9 mouse cellular contexts compared by ENCODE assay signal in the genomic region with DNA sequence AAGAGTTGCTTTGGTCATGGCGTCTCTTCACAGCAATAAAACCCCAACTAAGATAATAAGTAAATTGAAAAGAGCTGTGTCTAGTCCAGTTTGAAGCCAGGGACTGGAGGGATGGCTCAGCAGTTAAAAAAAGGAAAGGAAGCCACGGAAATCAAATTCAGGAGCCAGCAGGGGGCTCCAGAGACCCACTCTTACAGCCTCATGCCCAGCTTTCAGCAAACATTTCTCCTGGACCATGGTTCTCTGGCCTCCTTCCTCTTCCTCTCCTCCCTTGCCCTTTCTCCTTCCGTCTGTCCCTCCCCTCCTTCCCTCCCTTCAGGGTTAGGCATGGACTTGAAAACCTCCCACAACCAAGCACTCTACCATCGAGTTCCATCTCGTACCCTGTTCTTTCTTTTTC.
DNase-seq lines count a peak whose midpoint lies in the region; ATAC-seq and TF ChIP-seq lines count a peak whose summit lies in the region.
"Had no signal": no experiment of that assay in that cellular context is flagged by ENCODE, and none has a peak within 500 bp of the region (broad histone marks: within the 10 kb centered on the region; RNA-seq: fewer than 3 reads in every experiment).

No protein-coding gene starts in this region.

- no peak overlapping the region for H3K9ac ChIP-seq in limb, embryonic 14.5 days (ENCODE audit: low read depth, low read length, severe bottlenecking)
- H3K9ac ChIP-seq: embryonic facial prominence, embryonic 13.5 days had no signal

- no peak for TF ChIP-seq CTCF in thymus, adult 2 months (IDR thresholded peaks at IDR 0.05; ENCODE audit: borderline replicate concordance, control insufficient read depth, extremely low read depth, insufficient read depth, low read length, poor library complexity)

- H3K36me3 ChIP-seq in limb, embryonic 14.5 days (ENCODE audit: control insufficient read depth, insufficient read depth, low read length) = no peaks in the 10 kb centered on the region
- H3K36me3 ChIP-seq in thymus, adult 2 months (ENCODE audit: control insufficient read depth, insufficient read depth, low read length) = no peaks in the 10 kb centered on the region
- H3K36me3 ChIP-seq: embryonic facial prominence, embryonic 13.5 days had no signal

- no peak overlapping the region for H3K4me2 ChIP-seq in limb, embryonic 14.5 days (replicated peaks; ENCODE audit: low read depth, low read length, severe bottlenecking)
- H3K4me2 ChIP-seq: embryonic facial prominence, embryonic 13.5 days had no signal

- 48% methylated on average over 5 of the region's 5 CpGs for WGBS in limb, embryonic 14.5 days
- WGBS in thymus, adult 2 months = 67% methylated on average over 5 of the region's 5 CpGs

- no peak overlapping the region for H3K27ac ChIP-seq in limb, embryonic 14.5 days (replicated peaks; ENCODE audit: low read depth, low read length)
- no peak overlapping the region for H3K27ac ChIP-seq in thymus, adult 2 months (ENCODE audit: control insufficient read depth, insufficient read depth, low read length)
- H3K27ac ChIP-seq: embryonic facial prominence, embryonic 13.5 days had no signal

- H3K9me3 ChIP-seq in limb, embryonic 14.5 days (ENCODE audit: control insufficient read depth, low read length) = no peaks in the 10 kb centered on the region
- H3K9me3 ChIP-seq: embryonic facial prominence, embryonic 13.5 days had no signal

- peak; percentile 44 to 50 for DNase-seq in heart, postnatal 14 days
- DNase-seq in heart, postnatal 25 days (ENCODE audit: low spot score) = no peak
- peak; percentile 22 for DNase-seq in 416B (ENCODE audit: low read depth)
- peak; percentile 65 for DNase-seq in cerebellum, adult 9-11 months
- DNase-seq in kidney, postnatal 10 days = peak; percentile 74
- peak; percentile 68 for DNase-seq in limb, embryonic 14.5 days (ENCODE audit: low spot score)
- DNase-seq in thymus, adult 2 months = no peak

- H3K4me1 ChIP-seq in limb, embryonic 14.5 days (ENCODE audit: control insufficient read depth, insufficient read depth, low read length) = no peaks in the 10 kb centered on the region
- no peaks in the 10 kb centered on the region for H3K4me1 ChIP-seq in thymus, adult 2 months (replicated peaks; ENCODE audit: control insufficient read depth, insufficient read depth, low read length)
- H3K4me1 ChIP-seq: embryonic facial prominence, embryonic 13.5 days had no signal

- no peaks in the 10 kb centered on the region for H3K27me3 ChIP-seq in limb, embryonic 14.5 days (ENCODE audit: control insufficient read depth, insufficient read depth, low read length)
- H3K27me3 ChIP-seq in thymus, adult 2 months (ENCODE audit: control insufficient read depth, insufficient read depth, low read length) = no peaks in the 10 kb centered on the region
- H3K27me3 ChIP-seq: embryonic facial prominence, embryonic 13.5 days had no signal

- intact Hi-C loops in heart, postnatal 14 days (cut with DNase I) = loop anchor here (2.0 to 5.0 kb wide), 2 partner anchors 145 to 568 kb away; no protein-coding TSS in a partner anchor
- intact Hi-C loops in heart, postnatal 25 days (cut with DNase I) = loop anchor here (2.0 kb wide), 1 partner anchor 566 kb away; no protein-coding TSS in a partner anchor

- ATAC-seq in limb, embryonic 14.5 days (ENCODE audit: low FRiP score, low read depth) = no peak; the same call in 1 of the 2 replicates
- no peak for ATAC-seq in granulocyte monocyte progenitor cell, adult 5-6 weeks (replicated peaks; ENCODE audit: poor library complexity, severe bottlenecking)

- H3K4me3 ChIP-seq in limb, embryonic 14.5 days (replicated peaks; ENCODE audit: low read length) = no peak overlapping the region
- no peak overlapping the region for H3K4me3 ChIP-seq in thymus, adult 2 months (ENCODE audit: control insufficient read depth, insufficient read depth, low read length)
- H3K4me3 ChIP-seq: embryonic facial prominence, embryonic 13.5 days had no signal

- no peak for TF ChIP-seq POLR2A in limb, embryonic 14.5 days (IDR thresholded peaks at IDR 0.05; ENCODE audit: borderline replicate concordance, extremely low read depth, insufficient read depth, insufficient read length)
- TF ChIP-seq POLR2A in thymus, adult 2 months (IDR thresholded peaks at IDR 0.05; ENCODE audit: control insufficient read depth, extremely low read depth, insufficient read depth, low read length, poor library complexity) = no peak

Comparison
In these comparisons a context has a peak if more than half of its experiments do, and no peak if none do; other contexts are left out.
1. DNase-seq: peak in heart, postnatal 14 days (2 of 2), 416B (single experiment), cerebellum, adult 9-11 months (single experiment), kidney, postnatal 10 days (single experiment) and limb, embryonic 14.5 days (single experiment); none in heart, postnatal 25 days (single experiment) and thymus, adult 2 months (single experiment).